Mouse (Mus musculus) stomach, postnatal 0 days (tissue): ENCODE measurements around the gene Tmem26. TPM values are rescaled to one million over a fixed set of nuclear protein-coding genes. Genes with fewer than 3 reads are reported as not detected.
A peak's percentile ranks its signal among the peaks of the same experiment; 100 is the strongest.

ENCODE experiments used
- ATAC-seq: fragments of 200-750 bp; cut with Nextera tagmentation; 2 replicates; pipeline ENCODE4 v1.8.0; 2017; ENCODE audit not compliant: low FRiP score, low TSS enrichment
- DNase-seq: peaks from one replicate; pipeline ENCODE4 v3.0.0-alpha.2; 2016; ENCODE audit warnings: low spot score
- H3K27ac ChIP-seq: fragments of 300-500 bp; sonication (generic); replicated peaks from 2 replicates; pipeline ENCODE4 v1.5.1; 2014; ENCODE audit warnings: mild to moderate bottlenecking, control low read depth
- H3K27me3 ChIP-seq: fragments of 300-500 bp; sonication (generic); 2 replicates; pipeline ENCODE4 v1.6.1; 2014; ENCODE audit warnings: low read length; ENCODE audit not compliant: control insufficient read depth, insufficient read depth
- H3K36me3 ChIP-seq: fragments of 300-500 bp; sonication (generic); 2 replicates; pipeline ENCODE4 v1.6.1; 2014; ENCODE audit warnings: low read length, mixed read lengths; ENCODE audit not compliant: control insufficient read depth, insufficient read depth
- H3K4me1 ChIP-seq: fragments of 300-500 bp; sonication (generic); replicated peaks from 2 replicates; pipeline ENCODE4 v1.6.1; 2014; ENCODE audit warnings: antibody characterized with exemption; ENCODE audit not compliant: control insufficient read depth, insufficient read depth
- H3K4me2 ChIP-seq: fragments of 300-500 bp; sonication (generic); replicated peaks from 2 replicates; pipeline ENCODE4 v1.6.1; 2014; ENCODE audit warnings: low read depth, mild to moderate bottlenecking, control low read depth, moderate library complexity
- H3K4me3 ChIP-seq: fragments of 300-500 bp; sonication (generic); 2 replicates; pipeline ENCODE4 v1.5.1; 2014; ENCODE audit warnings: low read depth, low read length, control low read depth
- H3K9ac ChIP-seq: fragments of 300-500 bp; sonication (generic); 2 replicates; pipeline ENCODE4 v1.6.1; 2014; ENCODE audit warnings: mild to moderate bottlenecking, low read length, control low read depth, mixed read lengths
- H3K9me3 ChIP-seq: fragments of 300-500 bp; sonication (generic); 2 replicates; pipeline ENCODE4 v1.6.1; 2016; ENCODE audit warnings: low read length; ENCODE audit not compliant: control insufficient read depth
- CTCF ChIP-seq: IDR thresholded peaks from 2 replicates; pipeline ENCODE4 v1.5.1; 2016; ENCODE audit warnings: antibody characterized with exemption, low read depth, mild to moderate bottlenecking, moderate library complexity
- EP300 ChIP-seq: optimal IDR thresholded peaks from 2 replicates; pipeline ENCODE3; 2016; ENCODE audit warnings: antibody characterized with exemption
- WGBS: fragments of 180-500 bp; shearing (Covaris S2); extraction: QIAGEN DNeasy Blood & Tissue Kit; methylation state at CpG from one replicate; pipeline ENCODE4 v1.1.7; 2014; 5-methylcytosine and 5-hydroxymethylcytosine counted together
- polyA plus RNA-seq: library from polyadenylated mRNA; unstranded; fragments of >200 nt; fragmentation: Nextera tagmentation; extraction: Ambion mirVana; gene quantifications from 2 replicates; pipeline ENCODE4 v1.2.1, GENCODE M21; 2015

Tmem26 gene
- polyA plus RNA-seq, 1 experiment from 2014 or later = 4.9 TPM

DNA sequence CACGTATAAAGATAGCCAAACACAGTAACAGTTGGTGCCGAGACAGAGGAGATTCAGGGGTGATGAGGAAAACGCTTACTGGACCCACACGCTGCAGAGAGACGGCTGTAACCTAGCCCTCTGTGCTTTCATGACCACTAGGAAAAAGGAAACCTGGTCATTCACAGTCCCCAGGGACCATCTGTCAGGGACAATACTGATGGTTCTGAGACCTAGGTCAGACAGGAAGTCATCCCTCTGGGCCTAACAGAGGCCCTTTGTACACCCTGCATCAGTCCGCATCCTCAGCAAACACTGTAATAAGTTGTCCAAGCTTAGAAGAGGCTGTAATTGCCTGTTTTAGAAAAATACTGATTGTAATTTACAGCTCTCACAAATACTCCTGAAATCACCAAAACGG is 76.4 kb downstream of the Tmem26 start:
- no peak overlapping the region for H3K4me2 ChIP-seq
- DNase-seq = no peak
- H3K4me1 ChIP-seq = no peaks in the 10 kb centered on the region
- H3K27ac ChIP-seq = no peak overlapping the region
- no peaks in the 10 kb centered on the region for H3K27me3 ChIP-seq
- no peak for ATAC-seq
- H3K9me3 ChIP-seq = no peaks in the 10 kb centered on the region
- no peak overlapping the region for H3K4me3 ChIP-seq
- no peak overlapping the region for H3K9ac ChIP-seq
- TF ChIP-seq EP300 = no peak
- no peak for TF ChIP-seq CTCF
- WGBS = 65% methylated on average over 7 of the region's 7 CpGs
- no peaks in the 10 kb centered on the region for H3K36me3 ChIP-seq

DNA sequence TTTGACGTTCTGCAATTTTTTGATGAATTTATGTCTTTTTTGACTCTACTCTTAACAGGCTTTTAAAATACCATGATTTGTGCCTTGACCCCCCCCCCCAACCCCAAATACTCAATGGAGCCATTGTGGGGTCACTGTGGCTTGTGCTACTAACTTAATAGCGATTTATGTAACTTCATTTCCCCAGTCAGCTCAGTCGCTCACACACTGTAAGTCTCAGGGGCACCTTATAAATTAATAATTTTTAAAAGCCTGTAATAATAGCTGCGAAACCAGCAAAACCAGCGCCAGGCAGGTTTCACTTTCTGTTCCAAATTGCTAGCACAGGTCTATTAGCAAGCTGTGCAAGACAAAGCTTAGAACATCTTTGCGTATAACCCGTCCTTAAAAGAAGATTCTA is 76.9 kb downstream of the Tmem26 start:
- Histone ChIP-seq H3K36me3 (no peaks in the 10 kb centered on the region), H3K4me1 (no peaks in the 10 kb centered on the region), H3K9ac (no peak overlapping the region), H3K27ac (no peak overlapping the region), H3K27me3 (no peaks in the 10 kb centered on the region), H3K4me3 (no peak overlapping the region), H3K9me3 (no peaks in the 10 kb centered on the region), H3K4me2 (no peak overlapping the region)
- DNase-seq (no peak), ATAC-seq (no peak)
- 82% methylated on average over 7 of the region's 7 CpGs for WGBS
- no peak for TF ChIP-seq CTCF
- no peak for TF ChIP-seq EP300

- WGBS = 71% methylated on average over 1 of the region's 1 CpGs
- Histone ChIP-seq H3K4me1 (no peaks in the 10 kb centered on the region), H3K4me3 (no peak overlapping the region), H3K27me3 (no peaks in the 10 kb centered on the region), H3K4me2 (no peak overlapping the region), H3K9ac (no peak overlapping the region), H3K27ac (no peak overlapping the region), H3K36me3 (no peaks in the 10 kb centered on the region), H3K9me3 (no peaks in the 10 kb centered on the region)
- no peak for ATAC-seq
- DNase-seq = no peak
- no peak for TF ChIP-seq CTCF
- no peak for TF ChIP-seq EP300
These were observed 82.9 kb downstream of the Tmem26 start for GRCm38 (mm10) chr10:68806328-68806727.

- Histone ChIP-seq H3K9ac (no peak overlapping the region), H3K4me2 (no peak overlapping the region), H3K4me3 (no peak overlapping the region), H3K36me3 (no peaks in the 10 kb centered on the region), H3K4me1 (no peaks in the 10 kb centered on the region), H3K27ac (no peak overlapping the region), H3K27me3 (no peaks in the 10 kb centered on the region), H3K9me3 (no peaks in the 10 kb centered on the region)
- DNase-seq (no peak), ATAC-seq (no peak)
- peak; percentile 32 for TF ChIP-seq CTCF
- TF ChIP-seq EP300 = no peak
- 87% methylated on average over 5 of the region's 5 CpGs for WGBS
These were observed 87.5 kb downstream of the Tmem26 start for GRCm38 (mm10) chr10:68810958-68811357.

- TF ChIP-seq EP300 (no peak), CTCF (no peak)
- Histone ChIP-seq H3K36me3 (no peaks in the 10 kb centered on the region), H3K9me3 (no peaks in the 10 kb centered on the region)
These were observed 89.3 kb downstream of the Tmem26 start for GRCm38 (mm10) chr10:68812699-68813098.

GRCm38 (mm10) chr10:68817281-68817680 is 93.8 kb downstream of the Tmem26 start:
- no peak for DNase-seq
- Histone ChIP-seq H3K27ac (no peak overlapping the region), H3K4me2 (no peak overlapping the region), H3K4me1 (no peaks in the 10 kb centered on the region), H3K4me3 (no peak overlapping the region), H3K9me3 (no peaks in the 10 kb centered on the region), H3K9ac (no peak overlapping the region), H3K36me3 (no peaks in the 10 kb centered on the region), H3K27me3 (no peaks in the 10 kb centered on the region)
- ATAC-seq = no peak
- TF ChIP-seq CTCF = no peak
- no peak for TF ChIP-seq EP300
- 60% methylated on average over 4 of the region's 4 CpGs for WGBS

More at GRCm38 (mm10) chr10:68812699-68813098, 89.3 kb downstream of the Tmem26 start:
- no peaks in the 10 kb centered on the region for H3K4me1 ChIP-seq
- no peak overlapping the region for H3K4me2 ChIP-seq
- WGBS = 90% methylated on average over 12 of the region's 12 CpGs
- no peak for DNase-seq
- H3K4me3 ChIP-seq = no peak overlapping the region
- H3K9ac ChIP-seq = no peak overlapping the region
- H3K27ac ChIP-seq = no peak overlapping the region
- ATAC-seq = no peak
- H3K27me3 ChIP-seq = no peaks in the 10 kb centered on the region
